Mouse (Mus musculus): ENCODE results near the gene Fgd6. TPM values are rescaled to one million over a fixed set of nuclear protein-coding genes. Genes with fewer than 3 reads are reported as not detected.

The Fgd6 gene
- total and polyA plus RNA-seq, 3 experiments: 1.2 to 2.8 TPM; not detected in 1

- no peaks in the 10 kb centered on the region for H3K79me2 ChIP-seq (ENCODE audit: control insufficient read depth, insufficient read depth, low read length, poor library complexity)
- TF ChIP-seq MAZ (IDR thresholded peaks at IDR 0.05; ENCODE audit: low read depth, low read length) (no peak), USF2 (IDR thresholded peaks at IDR 0.05; ENCODE audit: borderline replicate concordance in 1 of 2, insufficient read depth in 1 of 2, low read depth in 1 of 2, low read length in 2 of 2) (no peak), UBTF (IDR thresholded peaks at IDR 0.05; ENCODE audit: borderline replicate concordance, insufficient read depth, low read depth, low read length) (no peak), GABPA (IDR thresholded peaks at IDR 0.05; ENCODE audit: low read depth, low read length) (no peak), CHD2 (IDR thresholded peaks at IDR 0.05; ENCODE audit: low read length) (no peak), BHLHE40 (IDR thresholded peaks at IDR 0.05; ENCODE audit: borderline replicate concordance, low read depth, low read length) (no peak), ZNF384 (IDR thresholded peaks at IDR 0.05; ENCODE audit: low read depth, low read length) (no peak), POLR2AphosphoS2 (IDR thresholded peaks at IDR 0.05; ENCODE audit: low read length) (no peak), MAX (IDR thresholded peaks at IDR 0.05; ENCODE audit: low read length) (no peak), ZKSCAN1 (IDR thresholded peaks at IDR 0.05; ENCODE audit: low read depth, low read length) (no peak), MAFK (IDR thresholded peaks at IDR 0.05; ENCODE audit: borderline replicate concordance, low read depth, low read length) (no peak)
- H3K27me3 ChIP-seq (ENCODE audit: control insufficient read depth in 1 of 2, insufficient read depth in 2 of 2, low read length in 2 of 2): no peaks in the 10 kb centered on the region
- H3K4me3 ChIP-seq (ENCODE audit: control insufficient read depth in 1 of 2, insufficient read depth in 1 of 2, low read depth in 2 of 2, low read length in 2 of 2): no peak overlapping the region
- DNase-seq (ENCODE audit: low read depth, low spot score): no peak
- no peak overlapping the region for H3K27ac ChIP-seq (ENCODE audit: control insufficient read depth, low read depth, low read length)
- H3K9me3 ChIP-seq (replicated peaks; ENCODE audit: insufficient read depth, low read length): no peaks in the 10 kb centered on the region
- H3K36me3 ChIP-seq (ENCODE audit: control insufficient read depth in 1 of 2, insufficient read depth in 2 of 2, low read length in 2 of 2): peaks cover 0 to 18% of the 10 kb centered on the region in 2 experiments; a peak in 2 of 4 replicates
- H3K4me1 ChIP-seq (ENCODE audit: control insufficient read depth in 1 of 2, insufficient read depth in 2 of 2, low read length in 2 of 2): peaks cover 6 to 22% of the 10 kb centered on the region in 2 experiments
- H3K9ac ChIP-seq (ENCODE audit: control insufficient read depth, low read depth, low read length, poor library complexity, severe bottlenecking): no peak overlapping the region
Observed at GRCm38 (mm10) chr10:94050736-94051135, 14.9 kb downstream of the Fgd6 start.

- no peak overlapping the region for H3K27ac ChIP-seq (ENCODE audit: control insufficient read depth, low read depth, low read length)
- peaks cover 5 to 18% of the 10 kb centered on the region in 2 experiments; a peak in 3 of 4 replicates for H3K4me1 ChIP-seq (ENCODE audit: control insufficient read depth in 1 of 2, insufficient read depth in 2 of 2, low read length in 2 of 2)
- peaks cover 0 to 17% of the 10 kb centered on the region in 2 experiments; a peak in 2 of 4 replicates for H3K36me3 ChIP-seq (ENCODE audit: control insufficient read depth in 1 of 2, insufficient read depth in 2 of 2, low read length in 2 of 2)
- H3K4me3 ChIP-seq (ENCODE audit: control insufficient read depth in 1 of 2, insufficient read depth in 1 of 2, low read depth in 2 of 2, low read length in 2 of 2): no peak overlapping the region
- H3K9me3 ChIP-seq (replicated peaks; ENCODE audit: insufficient read depth, low read length): no peaks in the 10 kb centered on the region
- no peaks in the 10 kb centered on the region for H3K79me2 ChIP-seq (ENCODE audit: control insufficient read depth, insufficient read depth, low read length, poor library complexity)
- H3K27me3 ChIP-seq (ENCODE audit: control insufficient read depth in 1 of 2, insufficient read depth in 2 of 2, low read length in 2 of 2): no peaks in the 10 kb centered on the region
- no peak for DNase-seq (ENCODE audit: low read depth, low spot score)
- TF ChIP-seq E2F4 (IDR thresholded peaks at IDR 0.05; ENCODE audit: borderline replicate concordance, low read depth, low read length): no peak
- no peak for TF ChIP-seq POLR2AphosphoS5 (IDR thresholded peaks at IDR 0.05; ENCODE audit: borderline replicate concordance, low read depth, low read length)
- TF ChIP-seq JUND (IDR thresholded peaks at IDR 0.05; ENCODE audit: low read depth, low read length): no peak
- TF ChIP-seq NRF1 (IDR thresholded peaks at IDR 0.05; ENCODE audit: insufficient read depth, low read depth, low read length, poor library complexity, severe bottlenecking): no peak
- H3K9ac ChIP-seq (ENCODE audit: control insufficient read depth, low read depth, low read length, poor library complexity, severe bottlenecking): no peak overlapping the region
Observed at GRCm38 (mm10) chr10:94056487-94056886, 20.7 kb downstream of the Fgd6 start.

Measured in MEL (cell line).